Mouse (Mus musculus) cerebellum, adult 18-20 months (tissue): ENCODE results near the gene Zfp398.
"Not testable (repeated sequence)": the region's sequence is repeated elsewhere in the genome, so short reads cannot be mapped to it uniquely, and the experiment has no call there.

ENCODE experiments used
- DNase-seq, 2 experiments: peaks; one replicate each; pipeline ENCODE4 v3.0.0; 2021

Gene Zfp398

GRCm38 (mm10) chr6:47827462-47827861, 8.0 kb upstream of the Zfp398 start:
- no peak for DNase-seq

- peak in 1 of 2 experiments; percentile 19 for DNase-seq
Observed at GRCm38 (mm10) chr6:47828950-47829349, 6.5 kb upstream of the Zfp398 start.

- DNase-seq: peak; percentile 96 to 98
Observed at GRCm38 (mm10) chr6:47830104-47831078, 5.1 kb upstream of the Zfp398 start, which contains the start of gene Zfp786. Gene Zfp786, minus strand, starts transcription at chr6:47830867.

GRCm38 (mm10) chr6:47832220-47832619, 3.2 kb upstream of the Zfp398 start:
- DNase-seq: no peak

- peak; percentile 66 to 76 for DNase-seq
Observed at GRCm38 (mm10) chr6:47835984-47836521, 592 bp downstream of the Zfp398 start.

- DNase-seq: no peak
Observed at GRCm38 (mm10) chr6:47837630-47838029, 2.2 kb downstream of the Zfp398 start.

GRCm38 (mm10) chr6:47841077-47841476, 5.6 kb downstream of the Zfp398 start:
- DNase-seq: no peak

- no peak for DNase-seq
Observed at GRCm38 (mm10) chr6:47841831-47842230, 6.4 kb downstream of the Zfp398 start.

GRCm38 (mm10) chr6:47842337-47842736, 6.9 kb downstream of the Zfp398 start:
- no peak for DNase-seq

GRCm38 (mm10) chr6:47845779-47846178, 10.3 kb downstream of the Zfp398 start:
- no peak for DNase-seq

GRCm38 (mm10) chr6:47857241-47857640, 21.8 kb downstream of the Zfp398 start:
- peak; percentile 33 to 36 for DNase-seq

GRCm38 (mm10) chr6:47857729-47858128, 22.3 kb downstream of the Zfp398 start:
- not testable (repeated sequence) for DNase-seq

GRCm38 (mm10) chr6:47872266-47872665, 36.8 kb downstream of the Zfp398 start:
- no peak for DNase-seq

GRCm38 (mm10) chr6:47877058-47877457, 41.6 kb downstream of the Zfp398 start, which contains the start of gene Zfp282:
Gene Zfp282, plus strand, starts transcription at chr6:47877204.
- DNase-seq: no peak

- peak; percentile 93 to 95 for DNase-seq
Observed at GRCm38 (mm10) chr6:47877461-47878132, 42.1 kb downstream of the Zfp398 start.

GRCm38 (mm10) chr6:47878133-47878514, 42.7 kb downstream of the Zfp398 start:
- DNase-seq: no peak

GRCm38 (mm10) chr6:47878593-47878992, 43.1 kb downstream of the Zfp398 start:
- DNase-seq: peak in 1 of 2 experiments; percentile 17

- no peak for DNase-seq
Observed at GRCm38 (mm10) chr6:47879049-47879716, 43.7 kb downstream of the Zfp398 start.

- no peak for DNase-seq
Observed at GRCm38 (mm10) chr6:47880166-47880565, 44.7 kb downstream of the Zfp398 start.

- no peak for DNase-seq
Observed at GRCm38 (mm10) chr6:47888812-47889383, 53.4 kb downstream of the Zfp398 start.

- DNase-seq: no peak
Observed at GRCm38 (mm10) chr6:47899416-47899815, 64.0 kb downstream of the Zfp398 start.

- DNase-seq: peak; percentile 74 to 79
Observed at GRCm38 (mm10) chr6:47903587-47903986, 68.1 kb downstream of the Zfp398 start.
